ENCODE assay signal across 19 mouse cellular contexts in genomic region chr2:145081926-145082325, GRCm38 (mm10).
"Had no signal": no experiment of that assay in that cellular context is flagged by ENCODE, and none has a peak within 500 bp of the region (broad histone marks: within the 10 kb centered on the region; RNA-seq: fewer than 3 reads in every experiment).

No protein-coding gene starts in this region.

- H3K27me3 ChIP-seq: midbrain, embryonic 12.5 days; neural tube, embryonic 13.5 days; neural tube, embryonic 15.5 days had no signal

- ATAC-seq: midbrain, embryonic 16.5 days had no signal

- H3K27ac ChIP-seq: midbrain, embryonic 10.5 days; midbrain, embryonic 12.5 days; neural tube, embryonic 13.5 days; neural tube, embryonic 15.5 days had no signal

- H3K36me3 ChIP-seq: midbrain, embryonic 10.5 days; midbrain, embryonic 12.5 days; neural tube, embryonic 13.5 days; neural tube, embryonic 15.5 days had no signal

- H3K9ac ChIP-seq: lung, embryonic 14.5 days; midbrain, embryonic 12.5 days; neural tube, embryonic 13.5 days; neural tube, embryonic 15.5 days had no signal

- H3K9me3 ChIP-seq: midbrain, embryonic 10.5 days; midbrain, embryonic 12.5 days; neural tube, embryonic 13.5 days; neural tube, embryonic 15.5 days had no signal

- H3K4me1 ChIP-seq: midbrain, embryonic 10.5 days; midbrain, embryonic 12.5 days had no signal

- H3K4me3 ChIP-seq: midbrain, embryonic 10.5 days; midbrain, embryonic 12.5 days; myocyte; neural tube, embryonic 13.5 days; neural tube, embryonic 15.5 days had no signal

- H3K4me2 ChIP-seq: lung, embryonic 14.5 days; midbrain, embryonic 12.5 days; neural tube, embryonic 13.5 days; neural tube, embryonic 15.5 days had no signal

- DNase-seq: lung, adult 18-20 months; lung, embryonic 14.5 days; lung, postnatal 10 days; lung, postnatal 4 days; midbrain, embryonic 14.5 days; retina, postnatal 1 day; right cerebral cortex, adult 18-20 months; right cerebral cortex, postnatal 25 days; right cerebral cortex, postnatal 4 days; spleen, adult 18-20 months; thymus, adult 18-20 months; thymus, postnatal 14 days; thymus, postnatal 36 days had no signal
